Mouse (Mus musculus) activated CD4-positive, CD25-positive, alpha-beta regulatory T cell, adult 9 weeks (primary cell): Measurements from ENCODE around the gene Nr3c2. TPM values are rescaled to one million over a fixed set of nuclear protein-coding genes. Genes with fewer than 3 reads are reported as not detected.

Experiments used
- polyA plus RNA-seq: library from polyadenylated mRNA; unstranded; fragments of 100-300 nt; shearing (Covaris generic); gene quantifications from one replicate; pipeline ENCODE4 v1.2.1, GENCODE M21; 2017

Gene Nr3c2
- 3.9 TPM for polyA plus RNA-seq

DNA sequence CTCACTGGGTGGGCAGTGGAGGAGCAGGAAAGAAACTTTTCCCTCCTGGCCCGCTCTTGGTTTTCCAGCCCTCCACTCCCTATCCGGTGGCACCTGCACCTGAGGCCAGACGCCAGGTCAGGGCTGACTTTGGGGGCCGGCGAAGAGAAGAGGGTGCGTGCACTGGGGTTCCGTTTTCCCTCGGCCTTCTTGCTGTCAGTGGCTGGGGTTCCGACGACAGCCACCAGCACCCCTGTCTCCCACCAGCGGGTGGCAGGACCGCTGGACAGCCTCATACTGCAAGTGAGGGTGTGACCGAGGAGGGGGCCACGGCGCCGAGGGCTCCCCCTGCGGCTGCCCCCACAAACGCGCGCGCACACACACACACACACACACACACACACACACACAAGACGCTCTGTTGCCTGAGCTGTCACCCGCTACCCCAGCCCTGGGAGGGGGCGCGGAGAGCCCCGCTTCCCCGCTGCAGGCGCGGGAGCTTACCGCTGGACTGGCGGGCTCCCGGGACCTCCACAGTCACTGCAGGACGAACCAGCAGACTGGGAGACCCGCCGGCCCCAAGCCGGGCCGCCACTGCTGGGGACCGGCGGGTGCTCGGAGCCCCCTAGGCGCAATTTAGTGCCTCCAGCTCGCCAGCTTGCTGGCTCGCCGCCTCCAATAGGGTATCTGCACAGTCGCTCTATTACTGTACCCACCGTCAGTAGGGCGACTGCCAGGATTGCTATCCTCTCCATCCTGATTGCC, at the start of gene Nr3c2:
Gene Nr3c2 (plus strand): TSS at position 32 of the 744 bp plus-strand sequence.

